Mouse (Mus musculus) cerebellum, postnatal 25 days (tissue): ENCODE measurements around the gene Bmp7.

Experiments used
- DNase-seq, 2 experiments: peaks; one replicate each; pipeline ENCODE4 v3.0.0; 2021; ENCODE audit warnings: mixed read lengths in 2 of 2

Gene Bmp7

GRCm38 (mm10) chr2:172905057-172905456, 35.1 kb downstream of the Bmp7 start:
- DNase-seq: no peak

DNA sequence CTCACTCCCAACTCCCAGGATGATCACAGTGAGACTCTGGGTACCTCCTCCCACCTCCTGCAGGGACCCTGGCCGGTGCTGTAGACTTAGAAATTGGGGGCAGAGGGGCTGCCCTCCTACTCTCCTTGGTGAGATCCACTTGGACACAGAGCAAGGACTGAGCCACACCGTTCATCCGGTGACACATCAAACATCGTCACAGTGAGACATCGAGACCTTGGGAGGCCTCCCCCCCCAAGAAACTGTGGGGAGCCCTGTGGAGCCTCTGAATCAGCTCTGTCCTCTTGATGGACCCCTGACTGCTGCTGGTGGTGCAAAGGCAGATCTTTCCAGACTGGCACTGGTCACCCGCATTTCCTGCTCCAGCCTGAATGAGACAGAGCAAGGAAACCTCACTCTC, 35.5 kb downstream of the Bmp7 start:
- no peak for DNase-seq

DNA sequence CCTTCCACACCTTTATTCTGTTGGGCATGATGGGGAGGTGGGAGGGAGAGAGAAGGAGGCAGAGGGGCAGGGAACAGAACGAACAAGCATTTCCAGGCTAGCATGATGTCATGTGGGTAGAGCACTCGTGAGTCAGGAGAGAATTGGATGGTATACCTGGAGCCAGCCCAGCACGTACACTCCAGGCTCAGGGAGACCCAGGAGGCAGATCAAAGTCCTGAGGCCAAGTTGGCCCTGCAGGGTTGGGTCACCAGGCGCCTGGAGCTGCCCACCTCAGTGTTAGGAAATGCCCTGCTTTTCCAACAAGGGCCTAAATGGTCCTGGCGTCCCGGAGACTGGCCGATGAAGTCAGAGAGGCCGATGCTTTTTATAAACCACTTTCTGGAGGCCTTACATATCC, 36.6 kb downstream of the Bmp7 start:
- DNase-seq: no peak

GRCm38 (mm10) chr2:172900954-172901701, 39.0 kb downstream of the Bmp7 start:
- DNase-seq: no peak

GRCm38 (mm10) chr2:172889756-172890443, 50.2 kb downstream of the Bmp7 start:
- no peak for DNase-seq

GRCm38 (mm10) chr2:172889222-172889621, 50.9 kb downstream of the Bmp7 start:
- DNase-seq: no peak

DNA sequence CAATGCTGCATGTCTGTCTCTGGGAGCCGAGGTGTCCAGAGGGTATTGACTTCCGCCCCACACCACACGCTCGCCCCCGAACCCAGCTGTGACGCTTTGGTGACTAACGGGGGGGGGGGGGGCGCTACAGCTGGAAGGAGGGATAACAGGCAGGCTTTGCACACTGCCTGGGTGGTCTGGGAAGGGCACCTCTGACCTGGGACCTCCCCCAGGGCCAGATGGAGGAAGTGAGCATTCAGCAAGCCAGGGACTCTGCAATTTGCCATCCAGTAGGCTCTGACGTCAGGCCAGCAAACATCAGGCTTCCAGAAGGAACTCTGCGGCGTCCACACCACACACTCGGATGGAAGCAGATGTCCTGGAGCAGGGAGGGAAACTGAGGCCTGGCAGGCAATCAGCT, 52.0 kb downstream of the Bmp7 start:
- DNase-seq: no peak

DNA sequence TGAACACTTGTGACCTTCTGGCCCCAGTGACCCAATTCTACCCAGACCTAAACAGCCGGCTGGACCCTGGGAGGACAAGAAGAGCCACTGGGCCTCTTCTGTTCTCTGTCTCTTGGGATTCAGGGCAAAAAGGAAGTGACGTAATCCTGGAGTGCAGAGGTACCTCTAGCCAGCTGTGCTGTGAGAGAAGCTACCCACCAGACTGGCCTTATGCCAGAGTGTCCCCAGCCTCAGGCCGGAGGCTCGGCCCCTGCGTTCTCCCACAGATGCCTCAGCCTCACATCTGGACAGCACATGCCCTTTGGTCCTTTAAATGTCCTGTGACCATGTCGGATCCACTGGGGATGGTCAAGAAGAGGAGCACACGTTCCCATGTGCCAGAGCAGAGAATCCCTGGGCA, 54.3 kb downstream of the Bmp7 start:
- no peak for DNase-seq

GRCm38 (mm10) chr2:172884584-172884983, 55.5 kb downstream of the Bmp7 start:
- DNase-seq: no peak

- no peak for DNase-seq
Observed at GRCm38 (mm10) chr2:172875201-172875600, 64.9 kb downstream of the Bmp7 start.

GRCm38 (mm10) chr2:172866356-172866755, 73.8 kb downstream of the Bmp7 start:
- DNase-seq: no peak

DNA sequence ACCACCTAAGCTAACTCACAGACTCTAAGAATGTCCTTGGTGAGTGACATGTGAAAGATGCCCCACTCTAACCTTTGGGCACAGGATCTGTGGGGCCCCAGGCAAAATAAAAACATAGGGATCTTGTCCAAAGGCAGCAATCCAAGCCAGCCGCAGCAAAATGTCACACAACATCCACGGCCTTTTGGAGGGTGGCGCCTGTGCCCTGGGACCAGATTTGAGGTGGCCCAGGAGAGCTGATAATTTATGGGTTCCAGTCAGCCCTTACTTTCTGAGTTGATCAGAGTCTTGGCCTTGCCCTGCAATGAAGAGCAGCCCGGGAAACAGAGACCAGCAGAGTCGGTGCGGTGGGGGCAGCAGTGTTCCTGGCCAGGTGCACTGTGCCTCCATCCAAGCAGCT, 75.0 kb downstream of the Bmp7 start:
- no peak for DNase-seq

DNA sequence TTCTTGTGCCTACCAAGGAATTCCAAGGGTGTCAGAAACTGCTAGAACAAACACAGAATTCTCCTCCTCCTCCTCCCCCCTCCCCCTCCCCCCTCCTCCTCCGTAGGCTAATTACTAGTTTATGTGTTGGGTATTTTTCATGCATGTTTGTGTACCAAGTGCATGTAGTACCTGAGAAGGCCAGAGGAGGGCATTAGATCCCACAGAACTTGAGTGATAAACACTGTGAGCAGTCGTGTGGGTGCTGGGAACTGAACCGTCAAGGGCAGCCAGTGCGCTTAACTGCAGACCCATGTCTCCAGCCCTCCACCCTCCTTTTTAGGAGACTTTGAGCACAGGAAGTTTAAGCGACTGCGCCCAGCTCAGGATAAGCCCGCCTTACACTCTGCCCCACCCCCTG, 75.6 kb downstream of the Bmp7 start:
- DNase-seq: no peak

DNA sequence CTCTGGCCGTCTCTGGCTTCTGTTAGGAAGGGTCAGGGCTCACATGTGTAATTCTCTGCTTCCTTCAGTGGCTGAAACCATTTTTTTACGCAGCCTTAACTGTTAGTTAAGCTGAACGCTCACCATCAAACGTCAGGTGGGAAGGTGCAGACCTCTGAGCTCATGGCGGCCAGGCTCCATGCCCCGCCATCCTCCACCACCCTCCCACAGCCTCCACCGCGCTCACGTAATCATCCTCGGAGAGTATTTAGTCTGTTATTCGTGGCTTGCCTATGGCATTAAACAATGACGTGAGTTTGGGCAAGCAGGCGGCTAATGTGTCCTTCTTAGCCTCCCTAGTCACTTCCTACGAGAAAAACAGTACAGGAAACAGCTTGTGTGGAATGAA, 76.7 kb downstream of the Bmp7 start:
- DNase-seq: no peak

GRCm38 (mm10) chr2:172862850-172863468, 77.2 kb downstream of the Bmp7 start:
- peak in 1 of 2 experiments; percentile 15 for DNase-seq

DNA sequence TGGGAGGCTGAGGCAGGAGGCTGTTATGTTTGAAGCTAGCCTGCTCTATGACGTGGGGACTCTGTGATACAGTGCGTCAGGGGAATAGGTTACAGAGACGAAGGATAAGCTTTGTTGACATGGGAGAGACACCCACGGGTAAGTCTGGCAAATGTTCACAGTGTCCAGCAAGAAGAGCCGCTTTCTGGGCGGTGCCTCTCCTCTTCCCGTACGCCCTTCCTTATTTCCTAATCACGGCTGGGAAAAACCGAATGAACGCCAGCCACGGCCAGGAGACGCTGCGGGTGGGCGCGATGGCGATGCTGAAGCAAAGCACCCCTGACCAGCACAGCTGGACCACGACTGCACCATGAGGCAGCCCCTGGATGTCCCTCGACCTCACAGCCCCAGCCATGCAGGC, 77.7 kb downstream of the Bmp7 start:
- no peak for DNase-seq

GRCm38 (mm10) chr2:172861590-172861989, 78.5 kb downstream of the Bmp7 start:
- no peak for DNase-seq

GRCm38 (mm10) chr2:172860593-172860992, 79.5 kb downstream of the Bmp7 start:
- no peak for DNase-seq

DNA sequence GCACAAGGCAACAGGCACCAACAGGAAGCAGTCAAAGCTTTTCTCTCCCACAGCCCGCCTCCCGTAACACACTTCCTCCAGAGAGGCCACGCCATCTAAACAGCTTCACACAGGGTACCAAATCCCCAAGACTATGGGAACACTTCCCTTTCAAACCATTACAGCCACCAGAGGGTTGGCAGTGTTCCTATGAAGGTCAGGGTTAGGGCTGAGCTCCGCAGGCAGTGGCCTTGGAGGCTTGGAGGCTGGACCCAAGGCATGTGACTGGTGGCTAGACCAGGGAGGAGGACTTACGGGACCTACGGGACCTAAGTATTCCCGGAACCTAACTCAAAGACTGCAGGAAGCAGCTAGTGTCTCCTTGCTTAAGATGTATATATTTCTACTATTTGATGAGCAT, 80.0 kb downstream of the Bmp7 start:
- DNase-seq: no peak

DNA sequence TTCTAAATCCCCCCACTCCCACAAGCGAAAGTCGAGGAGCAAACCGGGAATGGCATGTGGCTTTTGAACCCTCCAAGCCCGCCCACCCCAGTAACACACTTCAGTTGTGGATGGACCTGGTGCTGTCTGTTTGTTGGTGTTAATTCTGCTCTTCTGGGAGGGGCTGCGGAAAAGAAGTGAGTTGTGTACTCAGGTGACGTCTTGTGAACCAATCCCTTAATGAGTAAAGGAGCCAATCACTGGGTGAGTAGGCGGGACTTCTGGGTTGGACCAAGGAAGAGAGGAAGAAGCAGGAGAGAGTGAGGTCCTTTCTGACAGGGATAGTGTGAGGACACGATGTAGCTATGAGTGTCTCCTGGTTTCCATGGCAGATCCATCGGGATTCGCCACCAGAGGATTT, 83.1 kb downstream of the Bmp7 start:
- no peak for DNase-seq

DNA sequence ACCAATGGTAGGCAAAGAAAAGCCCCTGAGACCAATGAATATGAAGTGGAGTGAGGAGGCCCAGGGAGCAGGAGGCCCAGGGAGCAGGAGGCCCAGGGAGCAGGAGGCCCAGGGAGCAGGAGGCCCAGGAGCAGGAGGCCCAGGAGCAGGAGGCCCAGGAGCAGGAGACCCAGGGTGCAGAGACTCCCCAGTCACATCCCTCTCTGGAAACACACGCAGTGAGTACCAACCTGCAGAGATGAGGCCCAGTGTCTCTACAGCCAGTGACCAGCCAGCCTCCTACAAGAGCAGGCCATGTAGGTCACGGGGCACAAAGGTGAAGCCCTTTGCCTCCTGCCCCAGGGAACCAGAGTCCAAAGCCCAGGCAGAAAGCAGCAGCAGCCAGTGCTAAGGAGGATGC, 83.6 kb downstream of the Bmp7 start:
- no peak for DNase-seq

GRCm38 (mm10) chr2:172854136-172854535, 86.0 kb downstream of the Bmp7 start:
- DNase-seq: peak; percentile 69 to 79

DNA sequence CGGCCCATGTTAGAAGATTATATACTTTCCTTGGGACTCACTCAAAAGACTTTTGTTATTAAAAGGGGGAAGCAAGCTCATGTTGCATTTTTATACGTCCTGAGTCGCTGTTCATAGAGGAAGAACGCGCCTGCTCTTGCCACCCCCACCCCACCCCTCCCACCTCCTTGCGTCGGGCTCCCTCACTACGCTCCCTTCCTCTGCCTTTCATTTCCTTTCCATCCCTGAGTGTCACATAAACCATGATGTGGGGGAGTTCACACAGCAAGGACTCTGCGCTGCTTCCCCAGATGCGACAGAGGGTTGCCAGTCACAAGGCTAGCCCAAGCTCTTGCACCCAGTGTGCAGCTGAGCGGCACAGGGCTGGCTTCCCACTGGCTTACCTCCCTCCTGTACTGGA, 88.3 kb downstream of the Bmp7 start:
- DNase-seq: no peak

DNA sequence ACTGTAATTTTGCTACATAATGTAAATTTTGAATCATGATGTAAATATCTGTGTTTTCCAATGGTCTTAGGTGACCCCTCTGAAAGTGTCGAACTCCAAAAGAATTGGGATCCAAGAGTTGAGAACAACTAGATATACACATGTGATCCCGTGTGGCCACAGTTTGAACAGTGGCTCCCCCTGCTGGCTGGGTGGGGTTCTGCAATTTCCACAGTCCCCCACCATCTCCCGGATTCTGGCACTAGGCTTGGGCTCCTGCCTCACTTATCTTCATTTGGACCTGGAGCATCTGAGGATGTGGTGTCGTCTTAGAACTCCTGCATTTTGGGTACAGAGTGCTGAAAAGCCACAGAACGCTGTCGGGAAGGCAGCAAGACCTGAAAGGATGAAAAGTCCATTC, 91.9 kb downstream of the Bmp7 start:
- peak in 1 of 2 experiments; percentile 39 for DNase-seq

- DNase-seq: no peak
Observed at GRCm38 (mm10) chr2:172846311-172846575, 93.9 kb downstream of the Bmp7 start.
